ENCODE assay signal across 8 mouse cellular contexts in genomic region chr15:68394749-68395148, GRCm38 (mm10).
DNase-seq lines count a peak whose midpoint lies in the region; ATAC-seq and TF ChIP-seq lines count a peak whose summit lies in the region.

No protein-coding gene starts in this region.

- H3K4me2 ChIP-seq in forebrain, embryonic 15.5 days (replicated peaks): no peak overlapping the region

- no peaks in the 10 kb centered on the region for H3K4me1 ChIP-seq in ES-E14 (ENCODE audit: control insufficient read depth in 2 of 2, insufficient read depth in 2 of 2, low read length in 2 of 2, poor library complexity in 1 of 2)
- H3K4me1 ChIP-seq in forebrain, embryonic 15.5 days: no peaks in the 10 kb centered on the region

- DNase-seq in heart, postnatal 10 days: peak; percentile 35 to 42
- DNase-seq in heart, postnatal 36 days: no peak
- DNase-seq in 416B (ENCODE audit: low read depth) (peak; percentile 57), ES-E14 (ENCODE audit: low read depth, low spot score) (no peak)
- peak; percentile 31 for DNase-seq in induced T-regulatory cell, adult 2 months (ENCODE audit: low read depth)
- peak; percentile 77 for DNase-seq in lung, postnatal 36 days

- intact Hi-C loops in heart, postnatal 10 days (cut with DNase I): no loop called here
- intact Hi-C loops in heart, postnatal 36 days (cut with DNase I): no loop called here

- ATAC-seq in erythroid progenitor cell, adult 5-6 weeks (replicated peaks; ENCODE audit: low FRiP score, poor library complexity, severe bottlenecking): no peak
- no peak for ATAC-seq in forebrain, embryonic 15.5 days (replicated peaks)

- no peaks in the 10 kb centered on the region for H3K36me3 ChIP-seq in ES-E14 (ENCODE audit: control insufficient read depth, insufficient read depth, low read length, poor library complexity, severe bottlenecking)
- no peaks in the 10 kb centered on the region for H3K36me3 ChIP-seq in forebrain, embryonic 15.5 days

- no peaks in the 10 kb centered on the region for H3K9me3 ChIP-seq in ES-E14 (ENCODE audit: control insufficient read depth, insufficient read depth, low read depth, low read length)
- H3K9me3 ChIP-seq in forebrain, embryonic 15.5 days: no peaks in the 10 kb centered on the region

- no peak overlapping the region for H3K27ac ChIP-seq in ES-E14 (ENCODE audit: insufficient read depth, low read depth, low read length, poor library complexity, severe bottlenecking)
- H3K27ac ChIP-seq in forebrain, embryonic 15.5 days (replicated peaks): no peak overlapping the region

- H3K9ac ChIP-seq in ES-E14 (ENCODE audit: insufficient read depth, low read depth, low read length, poor library complexity, severe bottlenecking): no peak overlapping the region
- no peak overlapping the region for H3K9ac ChIP-seq in forebrain, embryonic 15.5 days (replicated peaks)

- in situ Hi-C loops in ES-E14 (cut with MboI; ENCODE audit: low sequenced_read_pairs in 2 of 2, unreplicated experiment in 2 of 2): no loop called here

- WGBS in forebrain, embryonic 15.5 days: 88% methylated on average over 1 of the region's 1 CpGs

- H3K4me3 ChIP-seq in ES-E14 (ENCODE audit: insufficient read depth in 1 of 2, low read depth in 1 of 2, low read length in 2 of 2, poor library complexity in 1 of 2, severe bottlenecking in 1 of 2): no peak overlapping the region
- no peak overlapping the region for H3K4me3 ChIP-seq in forebrain, embryonic 15.5 days

- H3K27me3 ChIP-seq in forebrain, embryonic 15.5 days: no peaks in the 10 kb centered on the region

TF ChIP-seq in ES-E14, 5 proteins besides CTCF, POLR2A, EP300 and RAD21:
- TF ChIP-seq CHD2 (IDR thresholded peaks at IDR 0.05; ENCODE audit: low read depth, low read length): no peak
- TF ChIP-seq ZC3H11A (IDR thresholded peaks at IDR 0.05; ENCODE audit: borderline replicate concordance, low read depth, low read length): 0 out of 2 replicates have a peak, but pooled peaks have one; percentile 9

Comparison
In these comparisons a context has a peak if more than half of its experiments do, and no peak if none do; other contexts are left out.
1. DNase-seq: peak in heart, postnatal 10 days (2 of 2), 416B (single experiment), induced T-regulatory cell, adult 2 months (single experiment) and lung, postnatal 36 days (single experiment); none in heart, postnatal 36 days (0 of 2) and ES-E14 (single experiment).